Mouse (Mus musculus): ENCODE measurements around the gene Cracr2a. TPM values are rescaled to one million over a fixed set of nuclear protein-coding genes. Genes with fewer than 3 reads are reported as not detected.

Gene Cracr2a
- polyA plus RNA-seq, 1 experiment from 2014 or later: 1.6 TPM

DNA sequence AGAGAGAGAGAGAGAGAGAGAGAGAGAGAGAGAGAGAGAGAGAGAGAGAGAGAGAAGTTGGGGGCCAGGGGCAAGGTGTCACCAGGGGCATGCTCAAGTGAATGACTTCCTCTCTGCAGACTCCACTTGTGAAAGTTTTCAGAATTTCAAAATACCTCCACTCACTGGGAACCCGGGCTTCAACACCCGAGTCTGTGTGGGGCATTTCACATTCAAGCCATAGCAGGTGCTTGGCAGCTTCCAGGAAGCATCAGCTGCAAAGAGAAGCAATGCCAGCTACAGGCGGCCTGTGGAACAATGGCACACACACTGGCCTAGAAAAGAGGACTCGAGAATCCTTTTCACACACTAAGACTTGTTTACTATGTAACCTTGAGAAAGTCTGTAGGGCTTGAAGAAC is 32.3 kb downstream of the Cracr2a start:
- H3K27me3 ChIP-seq (replicated peaks): peaks cover 39% of the 10 kb centered on the region
- H3K9me3 ChIP-seq (replicated peaks): peaks cover 5% of the 10 kb centered on the region; the same call in 1 of the 2 replicates
- WGBS: 56% methylated on average over 4 of the region's 4 CpGs
- no peak overlapping the region for H3K27ac ChIP-seq (ENCODE audit: poor library complexity, severe bottlenecking)
- H3K4me2 ChIP-seq: no peak overlapping the region
- H3K4me3 ChIP-seq: no peak overlapping the region
- no peaks in the 10 kb centered on the region for H3K36me3 ChIP-seq
- ATAC-seq (ENCODE audit: insufficient number of reproducible peaks, low FRiP score): no peak
- no peak overlapping the region for H3K9ac ChIP-seq
- 0 out of 2 replicates have a peak, but pooled peaks cover 2% of the 10 kb centered on the region for H3K4me1 ChIP-seq (replicated peaks)

DNA sequence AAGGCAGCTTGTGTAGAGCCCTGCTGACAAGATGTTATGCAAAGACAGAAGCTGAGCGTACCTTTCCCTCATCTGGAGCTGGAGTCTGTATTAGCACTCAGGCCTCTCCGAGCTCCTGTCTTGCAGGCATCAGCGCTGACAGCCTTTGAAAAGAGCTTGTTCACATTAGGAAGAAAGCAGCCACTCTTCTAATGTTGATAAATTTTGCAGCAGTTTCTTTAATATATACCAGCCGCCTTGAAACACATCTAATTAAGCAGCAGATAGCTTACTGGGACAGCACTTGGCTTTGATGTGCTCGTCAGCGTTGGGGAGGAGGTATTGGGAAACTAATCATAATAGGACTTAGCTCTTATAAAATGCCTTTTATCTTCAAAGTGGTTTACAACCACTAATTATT is 38.1 kb downstream of the Cracr2a start:
- ATAC-seq (ENCODE audit: insufficient number of reproducible peaks, low FRiP score): no peak
- Histone ChIP-seq H3K4me3 (no peak overlapping the region), H3K36me3 (no peaks in the 10 kb centered on the region), H3K9ac (no peak overlapping the region), H3K4me1 (replicated peaks) (no peaks in the 10 kb centered on the region), H3K27ac (ENCODE audit: poor library complexity, severe bottlenecking) (no peak overlapping the region), H3K9me3 (replicated peaks) (peaks cover 5% of the 10 kb centered on the region; the same call in 1 of the 2 replicates), H3K27me3 (replicated peaks) (peaks cover 5% of the 10 kb centered on the region), H3K4me2 (no peak overlapping the region)
- WGBS: 73% methylated on average over 6 of the region's 6 CpGs

DNA sequence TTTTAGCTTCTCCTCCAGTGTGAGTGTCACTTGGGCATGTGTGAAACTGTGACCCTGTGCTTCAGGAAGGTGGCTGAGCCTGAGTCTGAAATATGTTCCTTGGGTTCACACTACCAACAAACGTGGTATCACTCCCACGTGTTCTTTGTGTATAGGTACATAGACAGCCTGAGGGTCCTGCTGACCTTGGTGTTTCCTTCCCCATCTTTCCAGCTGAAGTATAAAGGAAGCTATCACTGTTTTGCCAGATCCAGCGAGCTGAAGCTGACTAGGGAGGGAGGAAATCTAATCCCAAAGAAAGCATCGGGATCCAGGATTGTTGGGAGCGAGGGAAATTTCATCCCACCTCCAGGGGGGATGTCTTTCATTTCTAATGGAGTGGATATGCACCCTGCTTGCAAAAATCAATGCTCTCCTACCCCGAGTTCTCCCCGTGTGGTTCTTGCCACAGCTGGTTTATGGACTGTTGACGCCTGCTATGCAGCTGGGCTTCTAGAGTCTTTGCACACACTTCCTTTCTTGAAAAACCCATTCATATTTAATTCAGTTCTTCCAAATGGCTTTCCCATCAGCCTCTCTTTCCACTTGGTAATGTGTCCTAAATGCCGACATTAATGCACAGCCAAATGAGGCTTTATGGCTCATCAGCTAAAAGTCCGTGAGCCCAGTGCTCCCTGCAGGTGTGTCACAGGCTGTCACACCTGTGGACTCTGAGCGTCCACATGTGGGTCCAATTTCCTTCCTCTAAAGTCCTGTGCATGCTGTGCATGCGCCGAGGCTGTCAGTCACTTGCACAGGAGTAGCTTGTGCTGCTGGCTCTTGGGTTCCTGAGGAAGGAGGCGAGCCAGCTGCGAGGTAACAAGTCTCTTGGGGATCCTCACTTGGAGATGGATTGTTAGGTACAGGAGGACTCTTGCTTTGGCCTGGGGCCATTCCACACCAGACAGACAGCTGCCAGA is 44.2 kb downstream of the Cracr2a start:
- no peak for ATAC-seq (ENCODE audit: insufficient number of reproducible peaks, low FRiP score)
- H3K27ac ChIP-seq (ENCODE audit: poor library complexity, severe bottlenecking): no peak overlapping the region
- 69% methylated on average over 15 of the region's 15 CpGs for WGBS

DNA sequence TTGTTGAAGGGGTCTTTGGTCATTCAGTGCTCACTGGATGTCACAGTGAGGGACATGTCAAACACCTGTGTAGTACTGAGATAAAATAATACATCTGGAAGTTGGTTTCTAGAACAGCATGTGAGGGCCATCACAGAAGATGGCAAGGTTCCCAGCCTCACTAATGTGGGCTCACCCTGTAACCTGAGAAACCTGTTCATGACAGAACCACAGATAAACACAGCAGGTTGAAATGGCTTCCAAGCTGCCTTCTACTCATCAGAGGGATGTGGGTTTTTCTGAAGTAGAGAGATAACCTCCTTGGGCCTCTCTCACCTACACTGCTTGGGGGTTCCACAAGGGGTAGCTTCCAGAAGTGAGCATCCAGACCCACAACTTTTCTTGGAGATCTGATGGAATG is 48.5 kb downstream of the Cracr2a start:
- no peaks in the 10 kb centered on the region for H3K36me3 ChIP-seq
- no peak overlapping the region for H3K27ac ChIP-seq (ENCODE audit: poor library complexity, severe bottlenecking)
- H3K4me3 ChIP-seq: no peak overlapping the region
- no peak for ATAC-seq (ENCODE audit: insufficient number of reproducible peaks, low FRiP score)
- H3K27me3 ChIP-seq (replicated peaks): no peaks in the 10 kb centered on the region
- H3K4me2 ChIP-seq: no peak overlapping the region
- no peaks in the 10 kb centered on the region for H3K4me1 ChIP-seq (replicated peaks)
- H3K9me3 ChIP-seq (replicated peaks): no peaks in the 10 kb centered on the region
- H3K9ac ChIP-seq: no peak overlapping the region

More for the DNA sequence above, 44.2 kb downstream of the Cracr2a start:
- Histone ChIP-seq H3K4me2 (no peak overlapping the region), H3K4me1 (replicated peaks) (no peaks in the 10 kb centered on the region), H3K27me3 (replicated peaks) (no peaks in the 10 kb centered on the region), H3K9me3 (replicated peaks) (no peaks in the 10 kb centered on the region), H3K36me3 (no peaks in the 10 kb centered on the region), H3K4me3 (no peak overlapping the region), H3K9ac (no peak overlapping the region)

DNA sequence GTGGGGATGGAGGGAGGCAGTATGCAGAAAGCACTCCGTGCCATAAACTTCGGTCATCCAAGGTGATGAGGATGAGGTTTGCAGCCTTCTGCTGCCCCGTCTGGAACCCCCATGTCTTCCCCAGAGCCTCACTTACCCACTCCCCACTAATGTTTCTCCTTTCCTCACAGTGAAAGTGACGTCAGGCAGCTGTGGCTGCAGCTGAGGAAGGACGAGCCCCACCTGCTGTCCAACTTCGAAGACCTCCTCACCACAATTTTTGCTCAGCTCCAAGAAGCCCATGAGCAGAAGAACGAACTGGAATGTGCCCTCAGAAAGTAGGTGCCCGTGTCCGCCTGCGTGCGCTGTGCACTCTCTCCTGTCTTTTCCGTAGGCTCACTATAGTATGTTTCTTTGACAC is 50.1 kb downstream of the Cracr2a start:
- Histone ChIP-seq H3K27ac (ENCODE audit: poor library complexity, severe bottlenecking) (no peak overlapping the region), H3K27me3 (replicated peaks) (no peaks in the 10 kb centered on the region), H3K4me3 (no peak overlapping the region), H3K4me2 (no peak overlapping the region), H3K9me3 (replicated peaks) (no peaks in the 10 kb centered on the region), H3K9ac (no peak overlapping the region), H3K36me3 (no peaks in the 10 kb centered on the region), H3K4me1 (replicated peaks) (no peaks in the 10 kb centered on the region)
- WGBS: 71% methylated on average over 12 of the region's 12 CpGs
- ATAC-seq (ENCODE audit: insufficient number of reproducible peaks, low FRiP score): no peak

DNA sequence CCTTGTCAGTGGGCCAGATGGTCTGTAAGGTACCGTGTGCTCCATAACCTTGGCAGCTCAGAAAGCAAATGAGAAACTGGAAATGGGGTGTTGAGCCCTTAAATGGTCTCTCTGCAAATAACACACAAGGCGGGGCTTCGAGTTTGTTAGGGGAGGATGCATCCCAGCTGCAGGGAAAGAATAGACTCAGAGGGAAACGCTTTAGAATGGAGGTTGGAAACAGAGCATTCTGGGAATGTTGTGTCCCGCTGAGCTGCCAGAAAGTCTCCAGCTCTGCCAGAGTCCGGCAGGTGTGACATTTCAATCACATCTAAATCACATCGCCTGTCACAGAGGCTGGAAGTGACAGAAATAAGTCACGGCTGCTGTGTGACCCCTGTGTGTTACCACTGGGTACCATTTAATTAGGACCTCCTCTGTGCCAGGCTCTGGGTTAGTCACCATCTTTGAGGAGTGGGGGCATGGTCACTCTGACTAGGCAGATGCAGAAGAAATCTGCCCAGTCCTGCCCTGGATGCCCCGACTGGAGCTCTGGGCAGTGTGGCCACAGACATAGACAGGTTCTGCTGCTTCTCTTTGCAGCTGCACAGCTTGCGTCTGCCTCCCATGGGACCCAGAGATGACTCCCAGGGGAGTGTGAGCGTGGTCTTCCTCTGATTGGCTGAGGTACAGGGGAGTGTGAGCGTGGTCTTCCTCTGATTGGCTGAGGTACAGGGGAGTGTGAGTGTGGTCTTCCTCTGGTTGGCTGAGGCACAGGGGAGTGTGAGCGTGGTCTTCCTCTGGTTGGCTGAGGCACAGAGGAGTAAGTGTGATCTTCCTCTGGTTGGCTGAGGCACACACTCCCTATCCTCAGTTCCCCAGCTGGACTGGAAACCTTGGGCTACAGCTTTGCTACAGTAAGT is 53.2 kb downstream of the Cracr2a start:
- 49% methylated on average over 13 of the region's 13 CpGs for WGBS

DNA sequence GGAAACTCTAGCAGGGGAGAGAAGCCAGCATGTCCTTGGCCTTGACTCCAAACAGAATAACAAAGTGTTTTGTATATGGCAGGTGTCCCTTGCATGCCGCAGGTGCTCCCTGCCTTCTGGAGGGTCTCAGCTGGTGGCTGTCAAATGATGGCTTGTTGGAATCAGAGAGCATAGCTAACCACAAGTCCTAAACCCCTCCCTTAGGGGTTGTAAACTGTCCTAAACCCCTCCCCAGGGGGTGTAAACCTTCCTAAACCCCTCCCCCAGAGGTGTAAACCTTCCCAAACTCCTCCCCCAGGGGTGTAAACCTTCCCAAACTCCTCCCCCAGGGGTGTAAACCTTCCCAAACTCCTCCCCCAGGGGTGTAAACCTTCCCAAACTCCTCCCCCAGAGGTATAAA is 55.5 kb downstream of the Cracr2a start:
- Histone ChIP-seq H3K4me1 (replicated peaks) (no peaks in the 10 kb centered on the region), H3K36me3 (no peaks in the 10 kb centered on the region), H3K27ac (ENCODE audit: poor library complexity, severe bottlenecking) (no peak overlapping the region), H3K4me2 (no peak overlapping the region), H3K9ac (no peak overlapping the region), H3K4me3 (no peak overlapping the region), H3K9me3 (replicated peaks) (no peaks in the 10 kb centered on the region), H3K27me3 (replicated peaks) (peaks cover 5% of the 10 kb centered on the region; the same call in 1 of the 2 replicates)
- WGBS: 91% methylated on average over 1 of the region's 1 CpGs
- ATAC-seq (ENCODE audit: insufficient number of reproducible peaks, low FRiP score): no peak

More for the DNA sequence above, 53.2 kb downstream of the Cracr2a start:
- Histone ChIP-seq H3K9me3 (replicated peaks) (no peaks in the 10 kb centered on the region), H3K9ac (no peak overlapping the region), H3K36me3 (no peaks in the 10 kb centered on the region), H3K4me1 (replicated peaks) (no peaks in the 10 kb centered on the region), H3K4me3 (no peak overlapping the region), H3K4me2 (no peak overlapping the region), H3K27me3 (replicated peaks) (peaks cover 4% of the 10 kb centered on the region; the same call in 1 of the 2 replicates), H3K27ac (ENCODE audit: poor library complexity, severe bottlenecking) (no peak overlapping the region)
- no peak for ATAC-seq (ENCODE audit: insufficient number of reproducible peaks, low FRiP score)

DNA sequence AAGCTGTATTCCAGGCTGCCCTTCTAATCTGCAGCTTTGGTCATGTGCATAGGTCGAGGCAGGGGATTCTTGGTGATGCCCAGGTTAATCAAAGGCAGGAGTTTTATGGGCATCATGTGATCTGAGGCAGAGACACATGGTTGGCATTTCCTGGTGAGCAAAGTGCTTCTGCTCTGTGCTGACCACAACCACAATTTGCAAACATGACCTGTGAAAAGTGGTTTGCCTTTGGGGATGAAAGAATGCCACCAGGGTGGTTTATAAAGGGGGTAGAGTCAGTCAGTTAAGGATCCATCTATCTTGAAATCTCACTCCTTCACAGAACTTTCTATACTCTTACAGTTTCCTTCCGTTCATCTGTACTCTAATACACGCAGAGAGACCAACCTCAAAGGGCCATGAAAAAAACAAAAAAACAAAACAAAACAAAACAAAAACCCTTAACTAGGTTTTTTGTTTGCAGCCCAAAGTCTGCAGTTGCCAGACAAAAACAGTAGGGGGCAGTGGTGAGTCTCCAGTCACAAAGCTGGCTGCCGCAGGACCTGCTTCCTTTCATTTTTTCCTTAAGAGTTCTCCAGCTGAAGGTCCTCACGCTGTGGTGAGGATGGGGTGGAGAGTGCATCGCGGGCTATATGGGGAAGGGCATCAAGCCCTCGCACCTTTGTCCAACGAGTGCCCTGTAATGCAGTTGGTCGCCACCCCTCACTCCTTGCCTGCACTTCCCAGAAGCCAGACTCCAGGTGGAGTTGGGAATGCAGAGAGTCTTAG is 56.3 kb downstream of the Cracr2a start:
- Histone ChIP-seq H3K27ac (ENCODE audit: poor library complexity, severe bottlenecking) (no peak overlapping the region), H3K4me1 (replicated peaks) (no peaks in the 10 kb centered on the region), H3K36me3 (no peaks in the 10 kb centered on the region), H3K4me3 (0 out of 2 replicates have a peak overlapping the region, but pooled peaks have one; percentile 19), H3K4me2 (peak overlapping the region; percentile 45), H3K9me3 (replicated peaks) (no peaks in the 10 kb centered on the region), H3K27me3 (replicated peaks) (peaks cover 5% of the 10 kb centered on the region; the same call in 1 of the 2 replicates), H3K9ac (no peak overlapping the region)
- ATAC-seq (ENCODE audit: insufficient number of reproducible peaks, low FRiP score): no peak
- WGBS: 33% methylated on average over 10 of the region's 10 CpGs

DNA sequence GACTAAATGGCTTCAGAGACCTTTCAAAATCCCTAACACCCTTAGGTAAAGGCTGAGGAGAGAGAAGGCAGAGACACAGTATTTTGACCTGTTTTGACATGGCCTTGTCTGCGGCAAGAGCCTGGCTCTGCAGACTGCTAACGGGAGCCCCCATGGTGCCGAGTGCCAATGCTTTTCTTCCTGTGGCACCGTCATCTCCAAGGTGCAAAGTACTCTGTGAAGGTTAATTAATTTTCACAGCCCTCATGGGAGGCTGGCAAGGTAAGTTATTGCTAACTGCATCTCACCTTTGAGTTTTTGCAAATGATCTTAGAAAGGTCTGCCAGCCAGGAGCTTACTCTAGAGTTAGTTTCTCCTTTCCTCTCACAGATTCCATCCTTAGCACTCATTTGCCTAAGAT is 57.5 kb downstream of the Cracr2a start:
- no peaks in the 10 kb centered on the region for H3K36me3 ChIP-seq
- no peak overlapping the region for H3K4me3 ChIP-seq
- H3K4me2 ChIP-seq: no peak overlapping the region
- H3K4me1 ChIP-seq (replicated peaks): no peaks in the 10 kb centered on the region
- H3K27me3 ChIP-seq (replicated peaks): peaks cover 5% of the 10 kb centered on the region; the same call in 1 of the 2 replicates
- no peak overlapping the region for H3K27ac ChIP-seq (ENCODE audit: poor library complexity, severe bottlenecking)
- 65% methylated on average over 4 of the region's 4 CpGs for WGBS
- ATAC-seq (ENCODE audit: insufficient number of reproducible peaks, low FRiP score): no peak
- H3K9ac ChIP-seq: no peak overlapping the region
- H3K9me3 ChIP-seq (replicated peaks): no peaks in the 10 kb centered on the region

DNA sequence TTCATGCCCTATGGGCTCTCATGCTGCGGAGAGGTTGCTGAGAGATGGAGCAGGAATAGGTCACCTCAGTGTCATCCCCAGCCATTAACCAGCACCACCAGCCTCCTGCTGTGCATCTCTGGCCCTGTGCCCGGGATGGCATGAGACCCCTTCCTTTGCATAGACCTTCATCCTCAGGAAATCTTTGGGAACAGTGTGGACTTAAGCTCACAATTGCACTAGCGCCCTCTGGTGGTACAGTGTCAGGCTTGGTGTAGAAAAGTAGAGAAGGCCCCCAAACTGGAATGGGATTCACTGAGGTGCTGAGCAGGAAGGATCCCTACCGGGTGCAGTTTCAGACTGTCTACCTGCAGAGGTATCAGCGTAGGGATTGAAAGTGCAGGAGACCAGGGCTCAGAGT is 64.0 kb downstream of the Cracr2a start:
- no peak overlapping the region for H3K4me2 ChIP-seq
- H3K27ac ChIP-seq (ENCODE audit: poor library complexity, severe bottlenecking): no peak overlapping the region
- H3K4me3 ChIP-seq: no peak overlapping the region
- no peaks in the 10 kb centered on the region for H3K9me3 ChIP-seq (replicated peaks)
- 0 out of 2 replicates have a peak, but pooled peaks cover 7% of the 10 kb centered on the region for H3K27me3 ChIP-seq (replicated peaks)
- 35% methylated on average over 5 of the region's 5 CpGs for WGBS
- ATAC-seq (ENCODE audit: insufficient number of reproducible peaks, low FRiP score): no peak
- peaks cover 13% of the 10 kb centered on the region for H3K4me1 ChIP-seq (replicated peaks)
- H3K36me3 ChIP-seq: no peaks in the 10 kb centered on the region
- H3K9ac ChIP-seq: no peak overlapping the region
